Mouse (Mus musculus): ENCODE data around the gene Cd59a.

- TF ChIP-seq GATA1 (IDR thresholded peaks at IDR 0.05; ENCODE audit: borderline replicate concordance, low read length) (no peak), FLI1 (IDR thresholded peaks at IDR 0.05; ENCODE audit: low read length) (no peak)
These were observed 9.2 kb downstream of the Cd59a start for GRCm38 (mm10) chr2:104104800-104105199.

Data from megakaryocyte, embryonic 14.5 days (primary cell).